Mouse (Mus musculus): ENCODE data around the gene Hdac11.
"Not testable (repeated sequence)": the region's sequence is repeated elsewhere in the genome, so short reads cannot be mapped to it uniquely, and the experiment has no call there.

Hdac11 gene

DNA sequence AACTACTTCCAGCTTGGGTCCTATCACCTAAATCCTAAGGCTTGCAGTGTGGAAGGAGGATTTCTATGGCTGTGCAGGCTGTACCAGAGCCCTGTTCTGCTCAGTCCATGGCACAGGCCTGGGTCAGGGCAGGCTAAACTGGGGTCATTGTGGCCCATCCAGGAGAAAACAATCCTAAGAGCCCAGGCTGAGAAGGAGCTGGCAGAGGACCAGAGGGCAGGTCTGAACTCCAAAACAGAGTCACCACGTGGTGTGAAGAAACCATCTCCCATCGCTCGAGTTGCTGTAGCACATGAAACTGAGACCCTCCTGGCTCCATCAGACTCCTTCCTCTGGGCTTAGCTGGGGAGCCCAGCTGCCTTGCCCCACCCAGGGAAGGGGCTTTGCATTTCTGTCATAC, 48.9 kb downstream of the Hdac11 start:
- DNase-seq (ENCODE audit: low spot score), result no peak

DNA sequence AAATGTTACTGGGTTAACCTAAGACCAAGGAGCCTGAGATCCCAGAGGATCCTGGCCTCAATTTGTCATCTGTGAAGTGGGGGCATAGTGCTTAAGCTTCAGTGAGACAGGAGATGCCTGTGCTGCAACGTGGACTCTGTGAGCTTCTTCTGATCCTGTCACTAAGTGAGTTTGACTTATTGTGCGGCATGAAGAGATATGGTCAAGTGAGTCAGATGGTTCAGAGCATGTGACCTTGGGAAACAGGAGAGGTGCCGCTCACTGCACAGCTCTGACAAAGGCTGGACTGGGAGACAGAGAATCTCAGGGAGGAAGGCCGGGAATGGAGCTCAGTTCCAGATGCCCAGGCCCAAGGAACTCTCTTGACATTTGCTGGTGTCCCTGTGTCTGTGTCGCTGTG, 49.3 kb downstream of the Hdac11 start:
- no peak for DNase-seq (ENCODE audit: low spot score)

DNA sequence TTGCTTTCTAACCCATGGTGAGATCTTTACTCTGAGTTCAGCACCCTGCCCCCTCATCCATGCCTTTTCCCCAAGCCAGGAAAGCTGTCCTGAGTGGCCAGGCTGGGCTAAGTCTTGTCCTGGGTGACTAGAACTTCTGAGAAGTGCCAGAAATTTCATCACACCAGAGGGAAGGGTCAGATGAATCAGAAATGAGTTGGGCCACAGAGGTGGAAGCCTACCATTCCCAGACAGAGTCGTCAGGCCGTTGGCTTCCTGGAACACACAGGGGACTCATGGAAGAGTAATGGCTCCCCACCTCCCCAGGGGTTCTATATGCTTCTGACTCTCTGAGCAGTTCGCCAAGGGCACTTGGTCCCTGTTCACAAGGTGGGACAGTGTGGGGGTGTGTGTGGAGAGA, 51.0 kb downstream of the Hdac11 start:
- no peak for DNase-seq (ENCODE audit: low spot score)

- no peak for DNase-seq (ENCODE audit: low spot score)
These were observed 53.3 kb downstream of the Hdac11 start for GRCm38 (mm10) chr6:91209780-91210179.

DNA sequence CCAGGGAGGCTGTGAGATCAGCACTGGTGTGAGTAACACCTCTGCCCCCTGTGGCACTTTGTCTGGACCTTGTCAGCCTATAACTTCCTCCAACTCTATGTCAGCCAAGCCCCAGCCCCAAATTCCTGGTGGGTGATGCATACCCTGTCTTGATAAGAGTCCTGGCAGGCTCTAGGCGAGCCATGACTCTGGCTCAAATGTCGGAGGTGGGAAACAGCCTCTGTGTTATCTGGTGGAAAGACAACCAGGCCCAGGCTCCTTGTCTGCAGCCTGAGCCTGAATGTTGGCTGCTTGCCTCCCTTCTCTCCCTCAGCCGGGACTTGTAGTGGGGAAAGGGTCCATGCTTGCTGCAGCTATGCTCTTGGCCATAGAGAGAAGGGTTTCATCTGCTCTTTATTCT, 54.4 kb downstream of the Hdac11 start:
- DNase-seq (ENCODE audit: low spot score), result no peak

DNA sequence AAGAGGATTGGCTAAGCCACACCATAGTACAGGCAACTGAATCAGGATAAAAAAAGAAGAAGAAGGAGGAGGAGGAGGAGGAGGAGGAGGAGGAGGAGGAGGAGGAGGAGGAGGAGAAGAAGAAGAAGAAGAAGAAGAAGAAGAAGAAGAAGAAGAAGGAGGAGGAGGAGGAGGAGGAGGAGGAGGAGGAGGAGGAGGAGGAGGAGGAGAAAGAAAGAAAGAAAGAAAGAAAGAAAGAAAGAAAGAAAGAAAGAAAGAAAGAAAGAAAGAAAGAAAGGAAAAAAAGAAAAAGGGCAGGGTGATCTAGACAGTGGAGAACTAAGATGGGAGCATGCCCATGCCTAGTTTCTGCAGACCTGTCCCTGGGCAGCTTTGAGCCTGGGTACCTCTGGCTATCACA, 55.7 kb downstream of the Hdac11 start, which contains the start of gene Fbln2:
TSS of gene Fbln2 (plus strand) at position 301 of the 400 bp plus-strand sequence.
- DNase-seq (ENCODE audit: low spot score), result not testable (repeated sequence)

GRCm38 (mm10) chr6:91212571-91212970, 56.1 kb downstream of the Hdac11 start:
- DNase-seq (ENCODE audit: low spot score), result peak; percentile 57

GRCm38 (mm10) chr6:91213287-91214218, 57.1 kb downstream of the Hdac11 start:
- DNase-seq (ENCODE audit: low spot score), result no peak

- DNase-seq (ENCODE audit: low spot score), result no peak
These were observed 59.0 kb downstream of the Hdac11 start for GRCm38 (mm10) chr6:91215454-91215853.

- DNase-seq (ENCODE audit: low spot score), result no peak
These were observed 62.0 kb downstream of the Hdac11 start for GRCm38 (mm10) chr6:91218445-91218844.

- no peak for DNase-seq (ENCODE audit: low spot score)
These were observed 62.4 kb downstream of the Hdac11 start for GRCm38 (mm10) chr6:91218871-91219270.

DNA sequence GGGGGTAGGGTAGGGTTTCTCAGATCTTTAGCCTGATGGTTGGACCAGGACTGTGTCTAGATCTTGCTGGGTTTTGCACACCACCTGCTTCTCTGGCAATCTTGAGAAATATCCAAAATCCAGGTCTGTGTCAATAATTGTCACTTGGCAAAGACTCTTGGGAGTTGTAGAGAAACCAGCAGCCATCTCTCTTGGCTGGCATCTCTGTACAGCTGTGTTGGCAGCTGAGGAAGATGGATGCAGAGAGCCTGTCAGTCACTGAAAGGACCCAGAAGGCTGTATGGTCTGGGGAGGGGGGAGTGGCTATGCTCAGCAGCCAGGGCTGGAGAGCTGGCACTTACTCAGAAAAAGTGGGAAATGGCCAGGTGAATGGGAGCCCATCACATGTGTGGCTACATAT, 63.6 kb downstream of the Hdac11 start:
- DNase-seq (ENCODE audit: low spot score), result no peak

DNA sequence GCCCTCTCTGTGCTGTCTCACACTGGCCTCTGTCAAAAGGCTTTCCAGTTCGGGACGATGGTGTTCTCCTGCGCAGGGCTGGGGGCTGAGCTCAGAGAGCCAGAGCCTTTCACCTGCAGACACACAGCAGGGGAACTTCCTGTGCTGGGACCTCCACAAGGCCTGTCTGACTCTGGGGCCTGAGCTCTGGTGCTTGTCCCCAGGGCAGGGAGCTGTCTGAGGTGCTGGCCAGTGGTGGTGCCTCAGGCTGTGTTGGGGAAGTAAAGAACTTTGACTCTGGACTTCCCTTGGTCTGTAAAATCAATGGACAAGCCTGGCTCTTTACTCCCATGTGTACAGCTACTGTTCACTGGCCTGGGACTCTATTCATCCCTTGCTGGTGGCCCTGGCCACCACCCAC, 64.6 kb downstream of the Hdac11 start:
- no peak for DNase-seq (ENCODE audit: low spot score)

GRCm38 (mm10) chr6:91222694-91223346, 66.4 kb downstream of the Hdac11 start:
- DNase-seq (ENCODE audit: low spot score), result no peak
